Mouse (Mus musculus) embryonic fibroblast, embryonic 13.5 days (primary cell): ENCODE results near the gene Med13l. TPM values are rescaled to one million over a fixed set of nuclear protein-coding genes. Genes with fewer than 3 reads are reported as not detected.
A peak's percentile ranks its signal among the peaks of the same experiment; 100 is the strongest.

ENCODE experiments used
- H3K27ac ChIP-seq: 2 replicates; pipeline ENCODE4 v1.5.1; 2012; ENCODE audit warnings: low read length, control low read depth, inconsistent platforms; ENCODE audit not compliant: insufficient read depth
- H3K4me1 ChIP-seq: 2 replicates; pipeline ENCODE4 v1.6.1; 2011; ENCODE audit warnings: low read length; ENCODE audit not compliant: control insufficient read depth, insufficient read depth
- H3K4me3 ChIP-seq: 2 replicates; pipeline ENCODE4 v1.5.1; 2011; ENCODE audit warnings: mild to moderate bottlenecking, control low read depth, low read length; ENCODE audit not compliant: insufficient read depth
- CTCF ChIP-seq: IDR thresholded peaks from 2 replicates; pipeline ENCODE4 v1.5.1; 2011; ENCODE audit warnings: mild to moderate bottlenecking, control low read depth, low read length, moderate library complexity, borderline replicate concordance; ENCODE audit not compliant: insufficient read depth
- POLR2A ChIP-seq: IDR thresholded peaks from 2 replicates; pipeline ENCODE4 v1.6.1; 2011; ENCODE audit warnings: low read depth, mild to moderate bottlenecking, control low read depth, low read length, moderate library complexity
- polyA plus RNA-seq: library from polyadenylated mRNA; stranded (reverse); fragments of >200 nt; gene quantifications from 2 replicates; pipeline ENCODE4 v1.2.4, GENCODE M21; 2011; ENCODE audit warnings: low read depth; ENCODE audit not compliant: missing spikeins, insufficient read length

Gene Med13l
- polyA plus RNA-seq, 1 experiment = 57.8 TPM

DNA sequence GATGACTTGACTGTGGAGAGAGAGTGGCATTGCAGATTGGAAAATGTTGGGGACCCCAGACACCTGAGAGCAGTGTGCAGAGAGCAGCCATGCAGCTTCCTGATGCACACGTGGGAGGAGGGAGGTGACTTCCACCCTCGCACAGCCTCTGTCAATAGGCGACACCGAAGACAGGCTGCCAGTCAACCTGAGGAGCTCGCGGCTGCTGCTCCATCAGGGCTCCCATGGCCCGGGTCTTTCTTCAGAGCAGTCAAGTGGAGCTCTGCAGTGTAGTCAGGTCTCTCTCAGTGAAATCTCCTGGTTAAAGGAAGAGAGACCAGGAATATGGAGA, 131.2 kb downstream of the Med13l start:
- H3K4me1 ChIP-seq = no peaks in the 10 kb centered on the region
- no peak for TF ChIP-seq CTCF
- TF ChIP-seq POLR2A = no peak
- no peak overlapping the region for H3K4me3 ChIP-seq
- no peak overlapping the region for H3K27ac ChIP-seq

DNA sequence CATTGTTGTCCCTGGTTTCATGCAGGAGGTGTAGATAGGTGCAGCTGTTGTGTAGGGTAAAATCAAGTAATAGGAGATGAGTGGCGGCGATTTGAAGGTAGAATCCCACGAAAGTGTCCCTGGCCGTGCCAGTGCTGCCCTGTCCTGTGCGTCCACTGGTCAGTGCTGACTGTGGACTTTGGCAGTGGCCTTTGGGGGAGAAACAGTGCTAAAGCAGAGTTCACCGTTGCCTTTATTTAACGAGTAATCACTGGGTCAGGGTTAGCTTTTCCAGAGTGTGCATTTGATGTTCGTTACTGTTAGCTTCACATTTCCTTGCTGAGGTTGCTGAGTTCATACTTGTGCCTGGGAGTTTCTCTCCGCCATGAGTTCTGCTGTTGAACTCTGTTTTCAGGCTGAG, 133.5 kb downstream of the Med13l start:
- H3K4me3 ChIP-seq = no peak overlapping the region
- no peaks in the 10 kb centered on the region for H3K4me1 ChIP-seq
- no peak for TF ChIP-seq CTCF
- TF ChIP-seq POLR2A = no peak
- H3K27ac ChIP-seq = no peak overlapping the region

DNA sequence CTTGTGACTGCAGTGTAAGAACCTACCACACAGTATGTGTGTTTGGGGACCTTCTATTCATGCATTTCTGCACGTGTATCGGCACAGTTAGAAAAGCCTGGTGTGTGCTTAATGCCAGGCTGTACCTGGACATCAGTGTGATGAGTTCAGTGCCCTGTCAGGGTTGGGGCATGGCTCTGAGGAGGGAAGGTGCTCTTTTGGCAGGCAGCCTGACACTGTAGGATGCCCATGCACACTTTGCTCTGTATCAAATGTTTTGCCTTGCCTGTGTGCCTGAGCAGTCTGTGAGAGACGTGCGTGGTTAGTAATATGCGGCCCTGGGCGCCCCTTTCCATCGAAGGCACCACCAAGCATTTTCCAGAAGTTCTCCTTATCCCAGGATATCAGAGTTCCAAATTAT, 136.6 kb downstream of the Med13l start:
- Histone ChIP-seq H3K4me3 (no peak overlapping the region), H3K4me1 (peaks cover 4% of the 10 kb centered on the region), H3K27ac (no peak overlapping the region)
- TF ChIP-seq POLR2A (no peak), CTCF (no peak)

DNA sequence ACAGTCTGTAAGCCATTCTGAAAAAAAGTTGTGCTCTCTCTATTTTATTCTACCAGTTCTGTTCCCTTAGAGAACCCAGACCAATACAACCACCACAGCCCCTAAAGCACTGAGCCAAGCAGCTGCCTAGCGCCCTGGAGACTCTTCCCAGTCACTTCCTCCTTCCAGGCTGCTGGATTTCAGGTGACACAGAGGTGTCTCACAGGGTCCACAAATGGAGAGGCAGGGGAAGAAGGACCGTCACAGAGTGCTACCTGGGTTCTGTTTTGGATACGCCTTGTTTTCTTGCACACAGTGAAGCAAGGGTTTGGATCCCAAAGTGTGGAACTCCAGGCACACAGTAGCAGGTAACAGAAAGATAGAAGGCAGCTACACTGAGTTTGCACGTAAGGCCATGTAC, 140.5 kb downstream of the Med13l start:
- H3K27ac ChIP-seq = no peak overlapping the region
- no peak overlapping the region for H3K4me3 ChIP-seq
- H3K4me1 ChIP-seq = peaks cover 9% of the 10 kb centered on the region
- no peak for TF ChIP-seq POLR2A
- TF ChIP-seq CTCF = no peak

DNA sequence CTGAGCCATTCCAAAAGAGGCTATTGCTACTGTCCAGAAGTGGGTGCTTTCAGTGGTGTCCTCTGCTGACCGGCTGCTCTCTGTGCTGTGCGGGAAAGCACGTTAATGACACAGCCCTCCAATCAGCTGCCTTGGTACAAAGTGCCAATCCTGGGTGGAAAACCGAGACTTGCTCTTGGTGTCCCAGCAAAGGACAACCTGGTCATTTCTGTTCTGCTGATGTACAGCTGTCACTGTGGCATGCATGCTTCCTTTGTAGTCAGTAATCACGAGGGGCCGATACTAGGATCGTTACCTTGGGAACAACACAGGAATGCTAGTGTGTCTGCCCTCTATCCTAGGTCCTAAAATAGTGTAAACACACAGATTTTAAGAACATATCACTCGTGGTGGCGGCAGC, 142.2 kb downstream of the Med13l start:
- TF ChIP-seq POLR2A (no peak), CTCF (no peak)
- Histone ChIP-seq H3K27ac (no peak overlapping the region), H3K4me3 (no peak overlapping the region), H3K4me1 (peaks cover 14% of the 10 kb centered on the region)

DNA sequence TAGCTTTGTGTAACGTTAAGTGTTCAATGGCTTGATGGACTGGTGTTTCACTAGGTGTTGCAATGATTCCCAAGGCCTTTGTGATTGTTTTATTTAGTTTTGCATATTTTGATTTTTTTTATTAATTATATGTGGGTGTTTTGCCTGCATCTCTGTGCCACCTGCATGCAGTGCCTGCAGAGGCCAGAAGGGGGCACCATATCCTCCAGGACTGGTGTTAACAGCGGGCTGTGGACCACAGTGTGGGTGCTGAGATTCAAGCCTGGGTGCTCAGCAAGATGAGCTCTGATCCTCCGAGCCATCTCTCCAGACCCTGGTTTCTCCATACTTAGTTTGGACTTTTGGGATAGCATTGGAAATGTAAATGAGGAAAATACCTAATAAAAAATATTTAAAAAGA, 143.7 kb downstream of the Med13l start:
- TF ChIP-seq CTCF = peak; percentile 60; the same call in 1 of the 2 replicates
- TF ChIP-seq POLR2A = no peak
- Histone ChIP-seq H3K4me3 (no peak overlapping the region), H3K27ac (no peak overlapping the region), H3K4me1 (peaks cover 15% of the 10 kb centered on the region)

DNA sequence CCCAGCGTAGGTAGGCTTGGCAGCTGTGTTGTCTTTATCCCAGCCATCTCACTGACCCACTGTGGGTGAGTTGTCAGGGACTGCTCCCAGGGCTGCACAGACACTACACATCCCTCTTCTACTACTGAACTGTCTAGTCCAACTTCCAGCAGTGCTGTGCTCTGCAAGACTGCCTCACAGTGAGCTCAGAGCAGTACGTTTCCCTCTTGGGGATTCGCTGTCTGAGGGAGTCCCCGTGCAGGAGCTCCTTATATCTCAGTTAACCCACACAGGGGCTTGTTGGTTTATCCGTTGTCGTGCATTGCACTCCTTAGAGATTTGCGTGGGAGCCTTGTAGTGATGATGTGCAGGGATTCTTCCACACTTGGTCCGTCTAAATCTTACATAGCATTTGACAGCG, 144.5 kb downstream of the Med13l start:
- H3K27ac ChIP-seq = no peak overlapping the region

DNA sequence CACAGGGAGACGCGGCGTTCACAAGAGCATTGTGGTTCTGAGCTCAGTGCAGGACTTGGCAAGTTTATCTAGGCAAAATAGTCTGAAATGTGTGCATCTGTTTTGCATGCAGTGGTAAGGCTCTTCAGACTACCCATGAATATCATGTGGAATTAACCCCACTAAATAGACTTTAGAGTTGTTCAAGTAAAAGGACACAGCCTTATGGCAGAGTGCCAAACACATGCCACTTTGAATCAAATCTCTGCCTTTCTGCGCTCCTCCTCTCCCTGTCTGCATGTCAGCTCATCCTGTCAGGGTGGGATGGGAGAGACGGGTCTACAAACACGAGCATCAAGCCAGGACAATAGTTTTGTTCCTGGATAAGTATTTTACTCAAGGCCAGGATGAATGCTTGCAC, 145.5 kb downstream of the Med13l start:
- peaks cover 25% of the 10 kb centered on the region for H3K4me1 ChIP-seq
- H3K4me3 ChIP-seq = no peak overlapping the region
- no peak overlapping the region for H3K27ac ChIP-seq
- TF ChIP-seq CTCF (no peak), POLR2A (no peak)

More for the DNA sequence above, 144.5 kb downstream of the Med13l start:
- Histone ChIP-seq H3K4me3 (no peak overlapping the region), H3K4me1 (peaks cover 22% of the 10 kb centered on the region)
- no peak for TF ChIP-seq CTCF
- no peak for TF ChIP-seq POLR2A

DNA sequence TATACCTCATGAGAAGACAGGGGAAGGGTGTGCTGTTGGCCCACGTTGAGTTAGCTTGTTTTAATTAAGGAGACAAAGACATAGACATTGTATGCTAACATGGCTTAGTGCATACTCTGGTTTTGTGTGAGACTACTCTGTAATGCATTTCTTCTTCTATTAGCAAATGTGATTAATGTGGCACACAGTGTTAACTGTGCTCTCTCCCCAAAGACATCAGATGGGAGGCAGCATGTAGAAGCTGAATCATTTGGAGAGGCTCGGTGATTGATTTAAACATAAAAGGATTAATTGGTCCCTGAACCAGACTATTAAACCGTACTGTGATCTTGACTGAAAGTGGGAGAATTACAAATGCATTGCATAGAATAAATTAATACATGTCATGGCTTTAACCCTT, 145.9 kb downstream of the Med13l start:
- Histone ChIP-seq H3K27ac (no peak overlapping the region), H3K4me3 (no peak overlapping the region), H3K4me1 (peaks cover 21% of the 10 kb centered on the region)
- TF ChIP-seq CTCF = no peak
- no peak for TF ChIP-seq POLR2A

DNA sequence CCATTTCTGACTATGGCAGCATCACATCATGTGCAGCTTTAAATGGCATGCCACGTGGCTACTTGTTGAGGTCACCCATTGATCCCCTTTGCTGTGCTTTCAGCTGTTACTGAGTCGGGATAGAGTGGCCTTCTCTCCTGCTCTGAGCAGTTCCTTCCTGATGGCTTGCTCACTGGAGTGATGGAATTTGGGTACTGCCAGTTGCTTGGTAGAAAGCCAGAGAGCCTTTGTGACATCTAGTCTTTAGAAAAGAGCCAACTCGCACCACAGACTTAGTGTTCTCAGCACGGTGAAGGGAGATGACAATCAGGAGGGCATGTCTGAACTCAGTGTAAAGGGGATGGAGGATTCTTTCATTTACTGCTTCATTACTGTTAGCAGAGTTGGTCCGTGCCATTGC, 147.0 kb downstream of the Med13l start:
- no peak for TF ChIP-seq CTCF
- TF ChIP-seq POLR2A = no peak

DNA sequence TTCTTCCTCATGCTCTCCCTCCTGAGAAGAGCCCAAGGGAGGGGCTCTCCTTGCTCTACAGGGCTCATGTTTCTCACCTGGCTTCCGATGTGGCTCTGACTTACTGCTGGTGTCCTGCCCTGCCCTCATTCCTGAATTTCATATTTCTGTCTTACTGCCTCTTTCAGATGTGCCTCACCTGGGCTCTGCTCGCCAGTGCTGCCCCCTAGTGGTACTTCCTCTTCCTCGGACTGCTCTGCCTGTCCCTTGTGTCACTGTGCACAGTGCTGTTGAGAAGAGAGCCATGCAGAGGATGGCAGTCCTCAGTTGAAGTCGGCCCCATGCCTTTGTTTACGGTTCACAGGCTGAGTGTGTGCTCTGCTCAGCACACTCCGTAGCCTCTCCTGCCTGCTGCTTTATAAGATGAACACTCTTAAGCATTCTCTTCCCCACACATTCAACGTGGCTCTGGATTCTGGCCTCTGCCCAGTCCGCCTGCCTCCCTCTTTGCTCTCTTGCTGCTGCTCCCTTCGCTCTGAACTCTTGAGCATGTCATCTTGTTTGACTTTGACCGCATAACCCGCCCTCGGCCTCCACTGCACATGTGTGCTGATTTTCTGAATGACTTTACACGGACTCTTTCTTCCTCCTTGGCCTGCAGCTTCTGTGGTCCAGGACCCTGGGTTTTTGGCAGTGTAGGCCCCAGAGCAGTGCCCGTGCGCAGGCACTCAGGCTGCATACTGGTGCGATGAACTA, 147.9 kb downstream of the Med13l start:
- Histone ChIP-seq H3K4me1 (peaks cover 21% of the 10 kb centered on the region), H3K4me3 (no peak overlapping the region), H3K27ac (no peak overlapping the region)
- TF ChIP-seq POLR2A = no peak
- TF ChIP-seq CTCF = peak; percentile 90

More for the DNA sequence above, 147.0 kb downstream of the Med13l start:
- Histone ChIP-seq H3K4me3 (no peak overlapping the region), H3K4me1 (peaks cover 21% of the 10 kb centered on the region), H3K27ac (no peak overlapping the region)
